Mouse (Mus musculus): ENCODE measurements around the gene Gm12185. TPM values are rescaled to one million over a fixed set of nuclear protein-coding genes. Genes with fewer than 3 reads are reported as not detected.
"Not testable (repeated sequence)": the region's sequence is repeated elsewhere in the genome, so short reads cannot be mapped to it uniquely, and the experiment has no call there.

Gene Gm12185
- total RNA-seq (2014; rRNA removed; ENCODE audit: low replicate concordance) (not detected in 2 replicates), polyA plus RNA-seq (2015; fragmentation: Nextera tagmentation; extraction: Ambion mirVana) (0.03 TPM in 1 of 2 replicates, not detected in the other)

- not testable (repeated sequence) for H3K36me3 ChIP-seq (replicated peaks; ENCODE audit: control insufficient read depth, insufficient read depth, low read length); H3K4me2 ChIP-seq (ENCODE audit: low read depth, low read length); H3K4me1 ChIP-seq (ENCODE audit: control insufficient read depth, insufficient read depth); H3K27ac ChIP-seq (ENCODE audit: low read depth); H3K9me3 ChIP-seq (replicated peaks; ENCODE audit: control insufficient read depth, low read length); H3K9ac ChIP-seq (replicated peaks; ENCODE audit: low read depth, low read length); H3K4me3 ChIP-seq (ENCODE audit: low read depth, low read length); H3K27me3 ChIP-seq (ENCODE audit: control insufficient read depth, insufficient read depth, low read length); ATAC-seq (ENCODE audit: insufficient read depth, low read depth); DNase-seq (ENCODE audit: low spot score)
- 44% methylated on average over 4 of the region's 4 CpGs for WGBS
Observed at GRCm38 (mm10) chr11:48991740-48992520, at the start of gene Gm12185. TSS of gene Gm12185 (minus strand) at chr11:48992226.

- H3K4me2 ChIP-seq (ENCODE audit: low read depth, low read length); H3K9ac ChIP-seq (replicated peaks; ENCODE audit: low read depth, low read length); H3K36me3 ChIP-seq (replicated peaks; ENCODE audit: control insufficient read depth, insufficient read depth, low read length); H3K9me3 ChIP-seq (replicated peaks; ENCODE audit: control insufficient read depth, low read length); H3K27ac ChIP-seq (ENCODE audit: low read depth); H3K27me3 ChIP-seq (ENCODE audit: control insufficient read depth, insufficient read depth, low read length); ATAC-seq (ENCODE audit: insufficient read depth, low read depth); H3K4me1 ChIP-seq (ENCODE audit: control insufficient read depth, insufficient read depth); DNase-seq (ENCODE audit: low spot score); H3K4me3 ChIP-seq (ENCODE audit: low read depth, low read length): not testable (repeated sequence)
Observed at GRCm38 (mm10) chr11:49012074-49012473, 20.0 kb upstream of the Gm12185 start.

- not testable (repeated sequence) for H3K4me3 ChIP-seq (ENCODE audit: low read depth, low read length); H3K27ac ChIP-seq (ENCODE audit: low read depth); H3K4me2 ChIP-seq (ENCODE audit: low read depth, low read length); H3K4me1 ChIP-seq (ENCODE audit: control insufficient read depth, insufficient read depth); DNase-seq (ENCODE audit: low spot score); H3K36me3 ChIP-seq (replicated peaks; ENCODE audit: control insufficient read depth, insufficient read depth, low read length); ATAC-seq (ENCODE audit: insufficient read depth, low read depth); H3K9me3 ChIP-seq (replicated peaks; ENCODE audit: control insufficient read depth, low read length); H3K27me3 ChIP-seq (ENCODE audit: control insufficient read depth, insufficient read depth, low read length); H3K9ac ChIP-seq (replicated peaks; ENCODE audit: low read depth, low read length)
- WGBS: 0% methylated on average over 1 of the region's 1 CpGs
Observed at GRCm38 (mm10) chr11:49006785-49007184, 14.8 kb upstream of the Gm12185 start.

- H3K36me3 ChIP-seq (replicated peaks; ENCODE audit: control insufficient read depth, insufficient read depth, low read length); H3K27ac ChIP-seq (ENCODE audit: low read depth); H3K27me3 ChIP-seq (ENCODE audit: control insufficient read depth, insufficient read depth, low read length); H3K9me3 ChIP-seq (replicated peaks; ENCODE audit: control insufficient read depth, low read length); H3K4me2 ChIP-seq (ENCODE audit: low read depth, low read length); DNase-seq (ENCODE audit: low spot score); H3K4me3 ChIP-seq (ENCODE audit: low read depth, low read length); H3K9ac ChIP-seq (replicated peaks; ENCODE audit: low read depth, low read length); H3K4me1 ChIP-seq (ENCODE audit: control insufficient read depth, insufficient read depth); ATAC-seq (ENCODE audit: insufficient read depth, low read depth): not testable (repeated sequence)
- WGBS: 30% methylated on average over 2 of the region's 2 CpGs
Observed at GRCm38 (mm10) chr11:49006317-49006716, 14.3 kb upstream of the Gm12185 start.

- not testable (repeated sequence) for DNase-seq (ENCODE audit: low spot score); H3K27ac ChIP-seq (ENCODE audit: low read depth); H3K4me1 ChIP-seq (ENCODE audit: control insufficient read depth, insufficient read depth); H3K9me3 ChIP-seq (replicated peaks; ENCODE audit: control insufficient read depth, low read length); H3K4me3 ChIP-seq (ENCODE audit: low read depth, low read length); H3K9ac ChIP-seq (replicated peaks; ENCODE audit: low read depth, low read length); ATAC-seq (ENCODE audit: insufficient read depth, low read depth); H3K36me3 ChIP-seq (replicated peaks; ENCODE audit: control insufficient read depth, insufficient read depth, low read length); H3K27me3 ChIP-seq (ENCODE audit: control insufficient read depth, insufficient read depth, low read length); H3K4me2 ChIP-seq (ENCODE audit: low read depth, low read length)
- 42% methylated on average over 1 of the region's 1 CpGs for WGBS
Observed at GRCm38 (mm10) chr11:49000411-49000810, 8.4 kb upstream of the Gm12185 start.

GRCm38 (mm10) chr11:48994018-48994417, 2.0 kb upstream of the Gm12185 start, which contains the start of gene Tgtp1:
TSS of gene Tgtp1 (minus strand) at chr11:48994172.
- DNase-seq (ENCODE audit: low spot score); H3K9me3 ChIP-seq (replicated peaks; ENCODE audit: control insufficient read depth, low read length); H3K36me3 ChIP-seq (replicated peaks; ENCODE audit: control insufficient read depth, insufficient read depth, low read length); H3K9ac ChIP-seq (replicated peaks; ENCODE audit: low read depth, low read length); H3K4me2 ChIP-seq (ENCODE audit: low read depth, low read length); H3K27me3 ChIP-seq (ENCODE audit: control insufficient read depth, insufficient read depth, low read length); H3K27ac ChIP-seq (ENCODE audit: low read depth); H3K4me1 ChIP-seq (ENCODE audit: control insufficient read depth, insufficient read depth); H3K4me3 ChIP-seq (ENCODE audit: low read depth, low read length); ATAC-seq (ENCODE audit: insufficient read depth, low read depth): not testable (repeated sequence)
- WGBS: 40% methylated on average over 2 of the region's 2 CpGs

GRCm38 (mm10) chr11:48993296-48993695, 1.3 kb upstream of the Gm12185 start:
- not testable (repeated sequence) for H3K4me1 ChIP-seq (ENCODE audit: control insufficient read depth, insufficient read depth); H3K9ac ChIP-seq (replicated peaks; ENCODE audit: low read depth, low read length); H3K27me3 ChIP-seq (ENCODE audit: control insufficient read depth, insufficient read depth, low read length); H3K27ac ChIP-seq (ENCODE audit: low read depth); H3K36me3 ChIP-seq (replicated peaks; ENCODE audit: control insufficient read depth, insufficient read depth, low read length); DNase-seq (ENCODE audit: low spot score); H3K4me3 ChIP-seq (ENCODE audit: low read depth, low read length); ATAC-seq (ENCODE audit: insufficient read depth, low read depth); H3K4me2 ChIP-seq (ENCODE audit: low read depth, low read length); H3K9me3 ChIP-seq (replicated peaks; ENCODE audit: control insufficient read depth, low read length)
- WGBS: 17% methylated on average over 10 of the region's 10 CpGs

- H3K9ac ChIP-seq (replicated peaks; ENCODE audit: low read depth, low read length); ATAC-seq (ENCODE audit: insufficient read depth, low read depth); H3K9me3 ChIP-seq (replicated peaks; ENCODE audit: control insufficient read depth, low read length); H3K27ac ChIP-seq (ENCODE audit: low read depth); H3K4me3 ChIP-seq (ENCODE audit: low read depth, low read length); H3K27me3 ChIP-seq (ENCODE audit: control insufficient read depth, insufficient read depth, low read length); H3K4me2 ChIP-seq (ENCODE audit: low read depth, low read length); H3K4me1 ChIP-seq (ENCODE audit: control insufficient read depth, insufficient read depth); H3K36me3 ChIP-seq (replicated peaks; ENCODE audit: control insufficient read depth, insufficient read depth, low read length); DNase-seq (ENCODE audit: low spot score): not testable (repeated sequence)
- WGBS: 77% methylated on average over 1 of the region's 2 CpGs
Observed at GRCm38 (mm10) chr11:48989981-48990380, 2.0 kb downstream of the Gm12185 start.
